8 mouse cellular contexts compared by ENCODE assay signal in genomic region chr14:47275417-47275816, GRCm38 (mm10). TPM values are rescaled to one million over a fixed set of nuclear protein-coding genes. Genes with fewer than 3 reads are reported as not detected.
DNase-seq lines count a peak whose midpoint lies in the region; ATAC-seq and TF ChIP-seq lines count a peak whose summit lies in the region.

No protein-coding gene starts in this region.

- no peak for ATAC-seq in forebrain, embryonic 11.5 days (replicated peaks; ENCODE audit: low FRiP score)
- no peak for ATAC-seq in liver, embryonic 14.5 days (ENCODE audit: insufficient read depth)
- no peak for ATAC-seq in stomach, postnatal 0 days (ENCODE audit: low FRiP score, low TSS enrichment)

- no peak for TF ChIP-seq EP300 in liver, embryonic 14.5 days (IDR thresholded peaks at IDR 0.05; ENCODE audit: low read depth)
- no peak for TF ChIP-seq EP300 in stomach, postnatal 0 days (optimal IDR thresholded peaks at IDR 0.05)

- TF ChIP-seq POLR2A in cerebellum, adult 2 months (IDR thresholded peaks at IDR 0.05; ENCODE audit: borderline replicate concordance, insufficient read depth, low read length): no peak

- no peaks in the 10 kb centered on the region for H3K27me3 ChIP-seq in cerebellum, adult 2 months (ENCODE audit: control insufficient read depth, insufficient read depth, low read length)
- H3K27me3 ChIP-seq in C2C12 (ENCODE audit: control insufficient read depth, insufficient read depth, insufficient read length): no peaks in the 10 kb centered on the region
- H3K27me3 ChIP-seq in forebrain, embryonic 11.5 days (ENCODE audit: control insufficient read depth, insufficient read depth, low read length): no peaks in the 10 kb centered on the region
- no peaks in the 10 kb centered on the region for H3K27me3 ChIP-seq in liver, embryonic 14.5 days (ENCODE audit: control insufficient read depth, insufficient read depth, low read length)
- H3K27me3 ChIP-seq in stomach, postnatal 0 days (ENCODE audit: control insufficient read depth, insufficient read depth, low read length): no peaks in the 10 kb centered on the region

- no peaks in the 10 kb centered on the region for H3K9me3 ChIP-seq in forebrain, embryonic 11.5 days (ENCODE audit: control insufficient read depth, low read length)
- H3K9me3 ChIP-seq in liver, embryonic 14.5 days (ENCODE audit: control insufficient read depth, low read length): no peaks in the 10 kb centered on the region
- H3K9me3 ChIP-seq in stomach, postnatal 0 days (ENCODE audit: control insufficient read depth, low read length): no peaks in the 10 kb centered on the region

- H3K4me3 ChIP-seq in cerebellum, adult 2 months (replicated peaks; ENCODE audit: insufficient read depth, low read depth, low read length): peak overlapping the region; percentile 26
- peak overlapping the region; percentile 72 for H3K4me3 ChIP-seq in C2C12 (ENCODE audit: insufficient read depth, poor library complexity, severe bottlenecking)
- H3K4me3 ChIP-seq in forebrain, embryonic 11.5 days (ENCODE audit: low read depth, low read length): peak overlapping the region; percentile 52
- H3K4me3 ChIP-seq in liver, embryonic 14.5 days (ENCODE audit: insufficient read depth in 1 of 2, low read depth in 2 of 2, low read length in 2 of 2): peak overlapping the region; percentile 68 to 83
- peak overlapping the region; percentile 95 for H3K4me3 ChIP-seq in stomach, postnatal 0 days (ENCODE audit: low read depth, low read length)

- peak overlapping the region; percentile 67 for H3K9ac ChIP-seq in forebrain, embryonic 11.5 days (ENCODE audit: low read length)
- H3K9ac ChIP-seq in liver, embryonic 14.5 days (replicated peaks): peak overlapping the region; percentile 90
- no peak overlapping the region for H3K9ac ChIP-seq in stomach, postnatal 0 days (ENCODE audit: low read length)

- peaks cover 45% of the 10 kb centered on the region for H3K36me3 ChIP-seq in C2C12 (ENCODE audit: control insufficient read depth, insufficient read depth)
- peaks cover 6% of the 10 kb centered on the region; the same call in 1 of the 2 replicates for H3K36me3 ChIP-seq in forebrain, embryonic 11.5 days (ENCODE audit: control insufficient read depth, insufficient read depth, low read length)
- H3K36me3 ChIP-seq in liver, embryonic 14.5 days (replicated peaks; ENCODE audit: control insufficient read depth, insufficient read depth, low read depth): peaks cover 38% of the 10 kb centered on the region
- H3K36me3 ChIP-seq in stomach, postnatal 0 days (ENCODE audit: control insufficient read depth, insufficient read depth, low read length): no peaks in the 10 kb centered on the region

- no peak for DNase-seq in cerebellum, adult 2 months
- DNase-seq in cerebellum, adult 9-10 months: no peak
- no peak for DNase-seq in forebrain, embryonic 11.5 days (ENCODE audit: low spot score)
- DNase-seq in liver, embryonic 14.5 days (ENCODE audit: low read depth in 3 of 3, low spot score in 3 of 3): peak in 2 of 3 experiments; percentile 38 to 47
- no peak for DNase-seq in stomach, postnatal 0 days (ENCODE audit: low spot score)
- DNase-seq in lung, postnatal 14 days: no peak
- DNase-seq in thymus, postnatal 10 days (ENCODE audit: low spot score in 2 of 2): no peak

- H3ac ChIP-seq in C2C12 (ENCODE audit: control insufficient read depth, insufficient read length, low read depth): peak overlapping the region; percentile 28

- peaks cover 72% of the 10 kb centered on the region for H3K79me2 ChIP-seq in C2C12 (ENCODE audit: control insufficient read depth, insufficient read depth)

- peak overlapping the region; percentile 78 for H3K4me2 ChIP-seq in forebrain, embryonic 11.5 days (ENCODE audit: low read depth, low read length, severe bottlenecking)
- peak overlapping the region; percentile 87 for H3K4me2 ChIP-seq in liver, embryonic 14.5 days (ENCODE audit: low read depth)
- H3K4me2 ChIP-seq in stomach, postnatal 0 days (replicated peaks; ENCODE audit: low read depth): peak overlapping the region; percentile 80

- no peaks in the 10 kb centered on the region; the same call in none of the 2 replicates for H3K4me1 ChIP-seq in cerebellum, adult 2 months (ENCODE audit: control insufficient read depth, insufficient read depth, low read length)
- H3K4me1 ChIP-seq in forebrain, embryonic 11.5 days (replicated peaks; ENCODE audit: control insufficient read depth, insufficient read depth, low read length): peaks cover 5% of the 10 kb centered on the region; the same call in 1 of the 2 replicates
- peaks cover 4 to 12% of the 10 kb centered on the region in 2 experiments for H3K4me1 ChIP-seq in liver, embryonic 14.5 days (replicated peaks; ENCODE audit: control insufficient read depth in 2 of 2, insufficient read depth in 2 of 2, low read length in 1 of 2)
- no peaks in the 10 kb centered on the region for H3K4me1 ChIP-seq in stomach, postnatal 0 days (replicated peaks; ENCODE audit: control insufficient read depth, insufficient read depth)

- 29% methylated on average over 3 of the region's 3 CpGs for WGBS in cerebellum, adult 2 months
- 38% methylated on average over 3 of the region's 3 CpGs for WGBS in forebrain, embryonic 11.5 days
- 9% methylated on average over 3 of the region's 3 CpGs for WGBS in liver, embryonic 14.5 days (ENCODE audit: insufficient replicate concordance)
- WGBS in stomach, postnatal 0 days: 30% methylated on average over 3 of the region's 3 CpGs

- H3K79me3 ChIP-seq in C2C12 (ENCODE audit: low read depth): peaks cover 62% of the 10 kb centered on the region

- no peak for TF ChIP-seq CTCF in cerebellum, adult 2 months (IDR thresholded peaks at IDR 0.05; ENCODE audit: borderline replicate concordance, insufficient read depth, low read depth, low read length)
- no peak for TF ChIP-seq CTCF in C2C12 (IDR thresholded peaks at IDR 0.05; ENCODE audit: control insufficient read depth, insufficient read depth, insufficient read length)
- TF ChIP-seq CTCF in liver, embryonic 14.5 days (IDR thresholded peaks at IDR 0.05; ENCODE audit: low read depth): peak; percentile 62
- TF ChIP-seq CTCF in stomach, postnatal 0 days (IDR thresholded peaks at IDR 0.05; ENCODE audit: low read depth): no peak

- no peak overlapping the region for H3K27ac ChIP-seq in cerebellum, adult 2 months (ENCODE audit: insufficient read depth, low read length)
- H3K27ac ChIP-seq in forebrain, embryonic 11.5 days (ENCODE audit: low read depth, low read length): no peak overlapping the region
- 0 out of 2 replicates have a peak overlapping the region, but pooled peaks have one; percentile 27 for H3K27ac ChIP-seq in liver, embryonic 14.5 days
- H3K27ac ChIP-seq in stomach, postnatal 0 days (replicated peaks): no peak overlapping the region

TF ChIP-seq in C2C12, 6 proteins besides CTCF, POLR2A, EP300 and RAD21:
- TF ChIP-seq MYOG (IDR thresholded peaks at IDR 0.05; ENCODE audit: control insufficient read depth, extremely low read depth, insufficient read length) (no peak), USF1 (IDR thresholded peaks at IDR 0.05; ENCODE audit: low read depth) (no peak), MYOD1 (IDR thresholded peaks at IDR 0.05; ENCODE audit: control insufficient read depth, insufficient read length, low read depth) (no peak), CEBPB (IDR thresholded peaks at IDR 0.05; ENCODE audit: low read depth) (no peak), MAX (IDR thresholded peaks at IDR 0.05) (no peak)

RNA-seq across cellular contexts. Expression of gene Wdhd1, which starts 1.2 kb away (rescaled TPM):
- 6.8 and 7.9 TPM in 2 replicates for polyA plus RNA-seq in cerebellum, adult 2 months (2012; rRNA removed)
- 12.4 TPM for polyA plus RNA-seq in C2C12 (2012; fragmentation: generic; extraction: Trizol)
- 54.2 and 57.8 TPM in 2 replicates for polyA plus RNA-seq in forebrain, embryonic 11.5 days (2014; fragmentation: Nextera tagmentation; extraction: Ambion mirVana)
- 20.5 and 34.9 TPM in 2 replicates for polyA plus RNA-seq in liver, embryonic 14.5 days (2012; rRNA removed)
- polyA plus RNA-seq in liver, embryonic 14.5 days (2014; fragmentation: Nextera tagmentation; extraction: Ambion mirVana): 33.8 and 40.9 TPM in 2 replicates
- 5.2 TPM in 2 replicates for polyA plus RNA-seq in stomach, postnatal 0 days (2015; fragmentation: Nextera tagmentation; extraction: Ambion mirVana)

RNA-seq across cellular contexts. Expression of gene Socs4, which starts 1.3 kb away (rescaled TPM):
- polyA plus RNA-seq in cerebellum, adult 2 months (2012; rRNA removed): 5.9 and 6.1 TPM in 2 replicates
- polyA plus RNA-seq in C2C12 (2012; fragmentation: generic; extraction: Trizol): 3.0 TPM
- 5.2 and 5.5 TPM in 2 replicates for polyA plus RNA-seq in forebrain, embryonic 11.5 days (2014; fragmentation: Nextera tagmentation; extraction: Ambion mirVana)
- polyA plus RNA-seq in liver, embryonic 14.5 days (2012; rRNA removed): 3.8 and 5.2 TPM in 2 replicates
- polyA plus RNA-seq in liver, embryonic 14.5 days (2014; fragmentation: Nextera tagmentation; extraction: Ambion mirVana): 3.0 and 3.1 TPM in 2 replicates
- 2.5 and 2.9 TPM in 2 replicates for polyA plus RNA-seq in stomach, postnatal 0 days (2015; fragmentation: Nextera tagmentation; extraction: Ambion mirVana)

RNA-seq across cellular contexts. Expression of gene Mapk1ip1l, which starts 22.6 kb away (rescaled TPM):
- 23.0 and 23.4 TPM in 2 replicates for polyA plus RNA-seq in cerebellum, adult 2 months (2012; rRNA removed)
- 42.8 TPM for polyA plus RNA-seq in C2C12 (2012; fragmentation: generic; extraction: Trizol)
- 121 and 122 TPM in 2 replicates for polyA plus RNA-seq in forebrain, embryonic 11.5 days (2014; fragmentation: Nextera tagmentation; extraction: Ambion mirVana)
- polyA plus RNA-seq in liver, embryonic 14.5 days (2012; rRNA removed): 19.1 TPM in 2 replicates
- 26.3 and 30.7 TPM in 2 replicates for polyA plus RNA-seq in liver, embryonic 14.5 days (2014; fragmentation: Nextera tagmentation; extraction: Ambion mirVana)
- polyA plus RNA-seq in stomach, postnatal 0 days (2015; fragmentation: Nextera tagmentation; extraction: Ambion mirVana): 21.3 and 22.4 TPM in 2 replicates

Comparison
In these comparisons a context has a peak if more than half of its experiments do, and no peak if none do; other contexts are left out.
1. DNase-seq: peak in liver, embryonic 14.5 days (2 of 3); none in cerebellum, adult 2 months (0 of 2), cerebellum, adult 9-10 months (single experiment), forebrain, embryonic 11.5 days (single experiment), stomach, postnatal 0 days (single experiment), lung, postnatal 14 days (single experiment) and thymus, postnatal 10 days (0 of 2).
2. H3K4me3 ChIP-seq: peak in every context shown above with its lines; median percentile 95 in stomach, postnatal 0 days; 76 in liver, embryonic 14.5 days; 72 in C2C12; 52 in forebrain, embryonic 11.5 days; 26 in cerebellum, adult 2 months.
3. Peak in every context shown above with its lines, with median percentiles within 50 percentile points of each other: H3K4me2 ChIP-seq.